Mouse (Mus musculus): ENCODE measurements around the gene Tmem170b. TPM values are rescaled to one million over a fixed set of nuclear protein-coding genes. Genes with fewer than 3 reads are reported as not detected.
"Not testable (repeated sequence)": the region's sequence is repeated elsewhere in the genome, so short reads cannot be mapped to it uniquely, and the experiment has no call there.

Tmem170b gene
- polyA plus RNA-seq, 1 experiment from 2014 or later = 18.2 TPM

DNA sequence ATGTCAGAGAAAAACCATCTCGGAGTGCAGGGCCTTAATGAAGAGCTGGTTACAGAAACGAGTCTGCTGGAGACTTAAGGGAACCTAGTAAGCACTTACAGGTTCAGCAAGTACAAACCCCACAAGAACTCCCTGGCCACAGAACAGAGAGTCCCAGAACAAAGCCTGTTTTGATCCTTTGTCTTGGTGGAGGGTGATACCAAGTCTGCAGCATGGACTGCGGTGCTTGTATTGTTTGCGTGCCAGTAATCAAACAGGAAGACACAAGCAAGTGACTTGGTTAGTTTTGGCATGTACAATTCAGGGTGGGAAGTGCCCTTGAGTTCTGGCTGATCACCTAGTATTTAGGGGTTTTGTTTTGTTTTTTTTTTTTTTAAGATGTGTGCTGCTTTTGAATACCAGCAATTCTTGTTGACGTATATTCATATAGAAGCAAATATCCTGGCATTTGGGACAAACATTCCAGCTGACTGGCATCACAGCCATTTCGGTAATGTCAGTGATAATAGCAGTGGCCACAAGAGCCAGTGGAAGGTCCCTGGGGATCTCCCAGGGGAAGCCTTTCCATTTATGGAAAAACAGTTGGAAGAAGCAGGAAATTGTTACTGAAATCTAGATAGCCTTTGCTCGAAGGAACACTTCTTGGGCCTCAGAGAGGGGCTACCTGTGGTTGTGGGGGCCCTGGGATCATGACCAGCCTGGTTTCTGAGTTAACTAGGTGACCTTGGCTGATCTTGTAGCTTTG, 64.9 kb downstream of the Tmem170b start:
- peak overlapping the region; percentile 64 for H3K27ac ChIP-seq (ENCODE audit: poor library complexity, severe bottlenecking)
- H3K9ac ChIP-seq = no peak overlapping the region
- H3K4me3 ChIP-seq = no peak overlapping the region
- no peaks in the 10 kb centered on the region for H3K27me3 ChIP-seq (replicated peaks)
- no peaks in the 10 kb centered on the region for H3K36me3 ChIP-seq
- ATAC-seq (ENCODE audit: insufficient number of reproducible peaks, low FRiP score) = no peak
- peaks cover 42% of the 10 kb centered on the region for H3K4me1 ChIP-seq (replicated peaks)
- WGBS = 48% methylated on average over 7 of the region's 7 CpGs
- H3K9me3 ChIP-seq (replicated peaks) = no peaks in the 10 kb centered on the region
- no peak overlapping the region for H3K4me2 ChIP-seq

DNA sequence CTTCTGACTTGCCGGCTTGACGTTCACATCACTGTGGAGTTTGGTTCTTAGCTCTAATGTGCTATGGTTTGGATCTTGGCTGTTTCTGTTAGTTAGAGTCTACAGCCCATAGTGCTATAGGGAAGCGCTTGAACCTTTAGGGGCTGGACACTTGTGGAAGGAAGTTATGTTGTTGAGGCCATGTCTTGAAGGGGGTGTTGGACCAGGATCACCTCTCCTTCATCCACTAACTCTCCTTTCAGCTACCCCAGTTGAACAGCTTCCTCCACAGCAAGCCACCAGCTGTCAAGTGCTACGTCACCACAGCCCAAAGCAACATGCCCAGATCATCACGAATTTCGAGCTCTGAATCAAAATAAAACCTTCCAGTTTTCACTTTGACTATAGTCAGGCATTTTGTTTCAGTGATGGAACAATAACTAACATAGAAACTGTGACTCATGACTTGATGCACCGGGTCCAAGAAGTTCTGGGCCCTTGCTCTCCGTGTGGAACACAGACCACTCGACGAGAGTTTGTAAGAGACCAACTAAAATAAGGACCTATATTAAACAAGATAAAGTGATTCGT, 65.5 kb downstream of the Tmem170b start:
- no peaks in the 10 kb centered on the region for H3K36me3 ChIP-seq
- no peak overlapping the region for H3K4me2 ChIP-seq
- peak overlapping the region; percentile 64; the same call in 1 of the 2 replicates for H3K27ac ChIP-seq (ENCODE audit: poor library complexity, severe bottlenecking)
- peaks cover 36% of the 10 kb centered on the region for H3K4me1 ChIP-seq (replicated peaks)
- no peak overlapping the region for H3K9ac ChIP-seq
- ATAC-seq (ENCODE audit: insufficient number of reproducible peaks, low FRiP score) = no peak
- 84% methylated on average over 11 of the region's 11 CpGs for WGBS
- no peak overlapping the region for H3K4me3 ChIP-seq
- H3K27me3 ChIP-seq (replicated peaks) = no peaks in the 10 kb centered on the region
- no peaks in the 10 kb centered on the region for H3K9me3 ChIP-seq (replicated peaks)

DNA sequence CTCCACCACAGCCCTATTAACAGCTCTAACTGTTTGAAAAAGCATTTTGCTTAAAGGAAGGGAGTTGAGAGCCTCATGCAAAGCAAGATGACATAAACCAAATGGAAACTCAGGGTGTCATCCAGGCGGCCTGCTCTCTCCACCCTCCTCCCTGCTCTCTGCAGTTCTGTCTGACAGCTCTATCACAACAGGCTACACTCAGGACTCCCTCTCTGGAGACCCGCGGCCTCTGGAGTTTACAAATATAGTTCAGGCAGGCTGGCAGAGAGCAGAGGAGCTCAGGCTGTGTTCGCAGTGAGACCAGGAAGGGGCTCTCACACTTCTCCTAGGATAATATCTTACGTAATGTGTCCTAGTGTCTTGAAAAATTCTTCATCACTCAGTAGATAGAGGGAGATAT, 67.2 kb downstream of the Tmem170b start:
- Histone ChIP-seq H3K4me1 (replicated peaks) (peaks cover 36% of the 10 kb centered on the region), H3K27ac (ENCODE audit: poor library complexity, severe bottlenecking) (peak overlapping the region; percentile 89)
- not testable (repeated sequence) for H3K9me3 ChIP-seq (replicated peaks); H3K9ac ChIP-seq; H3K36me3 ChIP-seq; H3K4me3 ChIP-seq; H3K27me3 ChIP-seq (replicated peaks); H3K4me2 ChIP-seq
- 11% methylated on average over 5 of the region's 5 CpGs for WGBS
- peak; percentile 68; the same call in 1 of the 2 replicates for ATAC-seq (ENCODE audit: insufficient number of reproducible peaks, low FRiP score)

DNA sequence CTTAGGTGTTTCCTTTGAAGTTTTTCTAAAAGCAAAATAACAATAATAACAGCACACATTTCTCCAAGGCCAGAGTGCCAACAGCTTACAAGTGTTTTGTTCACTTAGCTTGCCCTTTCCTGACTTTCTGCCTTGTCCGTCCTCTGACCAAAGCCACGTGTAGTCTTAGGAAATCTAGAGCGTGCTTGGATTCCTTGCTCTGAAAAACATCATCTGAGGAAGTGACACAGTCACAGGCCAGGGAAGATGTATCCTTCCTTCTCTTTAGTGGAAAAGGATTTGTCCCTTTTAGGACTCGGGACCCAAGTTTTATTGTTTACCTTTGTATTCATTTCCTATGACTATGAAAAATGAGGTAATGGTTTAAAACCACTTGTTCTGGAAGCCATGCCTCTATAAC, 67.8 kb downstream of the Tmem170b start:
- ATAC-seq (ENCODE audit: insufficient number of reproducible peaks, low FRiP score) = no peak
- Histone ChIP-seq H3K36me3 (no peaks in the 10 kb centered on the region), H3K9me3 (replicated peaks) (no peaks in the 10 kb centered on the region), H3K27ac (ENCODE audit: poor library complexity, severe bottlenecking) (peak overlapping the region; percentile 89), H3K4me3 (no peak overlapping the region), H3K9ac (no peak overlapping the region), H3K4me1 (replicated peaks) (peaks cover 36% of the 10 kb centered on the region), H3K27me3 (replicated peaks) (no peaks in the 10 kb centered on the region), H3K4me2 (no peak overlapping the region)
- WGBS = 50% methylated on average over 4 of the region's 4 CpGs

DNA sequence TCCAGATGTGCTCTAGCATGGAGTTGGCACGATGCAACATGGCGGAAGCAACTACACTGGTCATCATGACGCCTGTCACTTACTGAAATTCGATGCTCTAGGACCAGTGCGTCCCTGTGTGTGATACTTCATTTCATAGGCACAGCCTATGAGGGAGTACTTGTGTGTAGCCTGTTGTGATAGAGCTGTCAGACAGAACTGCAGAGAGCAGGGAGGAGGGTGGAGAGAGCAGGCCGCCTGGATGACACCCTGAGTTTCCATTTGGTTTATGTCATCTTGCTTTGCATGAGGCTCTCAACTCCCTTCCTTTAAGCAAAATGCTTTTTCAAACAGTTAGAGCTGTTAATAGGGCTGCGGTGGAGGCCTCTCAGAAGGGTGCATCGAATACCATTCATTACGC, 68.9 kb downstream of the Tmem170b start:
- not testable (repeated sequence) for H3K4me2 ChIP-seq; H3K4me3 ChIP-seq; H3K9ac ChIP-seq; ATAC-seq (ENCODE audit: insufficient number of reproducible peaks, low FRiP score); H3K27me3 ChIP-seq (replicated peaks); H3K9me3 ChIP-seq (replicated peaks); H3K36me3 ChIP-seq
- WGBS = 81% methylated on average over 9 of the region's 9 CpGs
- Histone ChIP-seq H3K27ac (ENCODE audit: poor library complexity, severe bottlenecking) (peak overlapping the region; percentile 89; the same call in 1 of the 2 replicates), H3K4me1 (replicated peaks) (peaks cover 36% of the 10 kb centered on the region)

DNA sequence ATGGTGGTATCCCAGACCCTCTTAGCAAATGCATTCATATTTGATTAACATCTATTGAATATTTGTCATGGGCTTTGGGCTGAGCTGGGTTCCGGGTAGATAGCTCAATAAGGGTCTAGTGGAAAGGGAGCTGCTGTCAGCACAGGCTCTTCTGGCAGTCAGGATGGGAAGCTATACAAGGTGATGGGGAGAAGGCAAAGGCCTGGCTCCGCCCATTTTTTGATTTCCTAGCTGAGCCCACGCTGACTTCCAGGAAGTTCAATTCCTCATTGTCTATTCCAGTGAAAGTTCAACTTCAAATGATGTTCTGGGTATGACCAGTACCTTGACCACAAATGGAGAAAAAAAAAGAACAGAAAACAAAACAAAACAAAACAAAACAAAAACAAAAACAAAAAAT, 69.8 kb downstream of the Tmem170b start:
- no peaks in the 10 kb centered on the region for H3K27me3 ChIP-seq (replicated peaks)
- 88% methylated on average over 3 of the region's 3 CpGs for WGBS
- no peak overlapping the region for H3K27ac ChIP-seq (ENCODE audit: poor library complexity, severe bottlenecking)
- H3K4me1 ChIP-seq (replicated peaks) = peaks cover 28% of the 10 kb centered on the region
- no peaks in the 10 kb centered on the region for H3K9me3 ChIP-seq (replicated peaks)
- no peak for ATAC-seq (ENCODE audit: insufficient number of reproducible peaks, low FRiP score)
- no peak overlapping the region for H3K4me2 ChIP-seq
- H3K4me3 ChIP-seq = no peak overlapping the region
- H3K36me3 ChIP-seq = no peaks in the 10 kb centered on the region
- H3K9ac ChIP-seq = no peak overlapping the region

DNA sequence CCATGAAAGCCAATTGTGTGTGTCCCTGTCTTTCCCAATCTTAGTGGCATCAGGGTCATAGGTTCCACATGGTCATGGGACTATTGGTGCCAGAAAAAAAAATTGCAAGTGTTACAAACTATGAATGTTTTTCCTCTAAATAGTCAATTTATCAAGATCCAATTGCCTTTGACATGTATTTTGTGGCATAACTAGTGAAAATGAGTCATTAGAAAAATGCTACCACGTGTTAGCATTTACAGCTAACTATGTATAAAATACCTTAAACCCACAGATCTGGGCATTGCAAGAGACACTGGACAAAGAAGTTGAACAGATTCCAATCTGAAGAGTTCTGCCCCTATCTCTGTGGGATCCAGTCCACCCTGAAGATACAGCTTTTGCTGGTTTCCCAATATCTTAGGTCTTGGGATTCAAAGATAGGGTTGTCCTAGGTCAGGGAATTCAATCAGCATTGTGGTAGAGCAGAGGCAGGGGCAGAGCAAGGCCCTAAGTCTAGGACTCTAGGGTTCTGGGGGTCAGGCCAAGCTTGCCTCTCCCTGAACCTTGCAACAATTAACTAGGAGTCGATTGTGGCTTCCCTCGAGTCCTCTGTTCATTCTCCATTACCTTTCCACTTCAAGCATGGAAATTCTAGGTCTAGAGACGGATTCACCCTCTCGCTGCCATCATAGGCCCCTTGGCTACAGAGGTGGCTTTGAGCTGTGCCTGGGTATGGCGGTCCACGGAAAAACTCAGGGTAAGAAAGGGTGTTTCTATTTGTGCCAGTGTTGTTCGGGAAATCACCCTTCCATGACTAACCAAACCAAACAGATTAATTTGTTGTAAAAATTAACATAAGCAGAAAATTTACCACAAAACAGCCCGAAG, 70.5 kb downstream of the Tmem170b start:
- no peak overlapping the region for H3K9ac ChIP-seq
- H3K4me1 ChIP-seq (replicated peaks) = peaks cover 21% of the 10 kb centered on the region
- no peak overlapping the region for H3K4me3 ChIP-seq
- H3K27ac ChIP-seq (ENCODE audit: poor library complexity, severe bottlenecking) = no peak overlapping the region
- H3K36me3 ChIP-seq = no peaks in the 10 kb centered on the region
- H3K9me3 ChIP-seq (replicated peaks) = no peaks in the 10 kb centered on the region
- no peak overlapping the region for H3K4me2 ChIP-seq
- WGBS = 89% methylated on average over 9 of the region's 9 CpGs
- no peaks in the 10 kb centered on the region for H3K27me3 ChIP-seq (replicated peaks)
- no peak for ATAC-seq (ENCODE audit: insufficient number of reproducible peaks, low FRiP score)

DNA sequence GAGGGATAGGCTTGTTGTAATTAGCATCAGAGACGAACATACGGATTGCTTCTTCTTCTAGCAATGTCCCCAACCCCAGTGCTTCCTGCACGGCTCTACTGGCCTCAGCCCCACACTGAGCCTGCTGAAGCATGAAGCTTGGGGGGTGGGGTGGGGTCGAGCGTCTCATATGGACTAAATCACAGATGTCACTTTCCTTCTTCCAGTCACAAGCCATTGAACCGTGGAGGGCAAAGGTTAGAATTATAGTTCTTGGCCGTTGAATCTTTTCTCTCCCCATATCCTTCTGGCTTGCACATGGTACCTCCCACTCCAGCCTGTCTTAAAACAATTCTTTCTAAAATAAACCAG, 71.1 kb downstream of the Tmem170b start:
- no peak for ATAC-seq (ENCODE audit: insufficient number of reproducible peaks, low FRiP score)

DNA sequence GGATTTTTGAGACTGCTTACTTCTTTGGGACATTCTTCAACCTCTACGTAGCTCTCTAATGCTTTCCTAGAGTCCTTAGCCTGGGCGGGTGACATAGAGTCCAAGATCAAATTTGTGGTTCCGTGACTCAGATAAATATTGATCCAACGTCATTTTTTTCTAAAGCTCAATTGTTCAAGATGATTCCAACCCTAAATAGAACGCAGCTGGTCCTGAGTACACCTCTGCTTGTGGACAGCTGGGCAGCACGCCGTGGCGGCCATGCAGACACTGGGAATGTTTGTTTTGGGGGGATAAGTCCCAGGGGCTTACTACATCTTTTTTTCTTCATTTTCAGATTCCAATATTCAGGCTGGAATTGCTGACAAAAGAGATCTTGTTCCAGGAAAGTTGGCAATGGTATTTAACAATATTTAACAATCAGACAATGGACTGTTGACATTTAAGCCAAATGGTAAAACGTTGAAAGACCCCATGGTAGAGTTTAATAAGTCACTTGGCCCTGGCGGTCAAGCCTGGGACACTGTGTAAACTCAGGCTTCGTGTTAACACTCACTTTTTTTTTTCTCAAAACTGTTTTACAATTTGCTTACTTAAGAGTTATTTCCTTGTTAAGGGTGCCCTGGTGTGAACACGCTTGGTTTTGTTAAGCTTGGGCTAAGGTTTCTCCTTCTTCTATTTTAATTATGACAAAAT, 75.3 kb downstream of the Tmem170b start:
- no peaks in the 10 kb centered on the region for H3K27me3 ChIP-seq (replicated peaks)
- no peaks in the 10 kb centered on the region for H3K9me3 ChIP-seq (replicated peaks)
- ATAC-seq (ENCODE audit: insufficient number of reproducible peaks, low FRiP score) = no peak
- H3K36me3 ChIP-seq = no peaks in the 10 kb centered on the region
- no peak overlapping the region for H3K4me3 ChIP-seq
- 77% methylated on average over 12 of the region's 12 CpGs for WGBS
- no peak overlapping the region for H3K4me2 ChIP-seq
- no peak overlapping the region for H3K27ac ChIP-seq (ENCODE audit: poor library complexity, severe bottlenecking)
- no peak overlapping the region for H3K9ac ChIP-seq
- H3K4me1 ChIP-seq (replicated peaks) = peaks cover 6% of the 10 kb centered on the region

More for the DNA sequence above, 71.1 kb downstream of the Tmem170b start:
- Histone ChIP-seq H3K9ac (no peak overlapping the region), H3K27me3 (replicated peaks) (no peaks in the 10 kb centered on the region), H3K27ac (ENCODE audit: poor library complexity, severe bottlenecking) (no peak overlapping the region), H3K9me3 (replicated peaks) (no peaks in the 10 kb centered on the region), H3K36me3 (no peaks in the 10 kb centered on the region), H3K4me1 (replicated peaks) (peaks cover 20% of the 10 kb centered on the region), H3K4me2 (no peak overlapping the region), H3K4me3 (no peak overlapping the region)
- WGBS = 77% methylated on average over 7 of the region's 7 CpGs

DNA sequence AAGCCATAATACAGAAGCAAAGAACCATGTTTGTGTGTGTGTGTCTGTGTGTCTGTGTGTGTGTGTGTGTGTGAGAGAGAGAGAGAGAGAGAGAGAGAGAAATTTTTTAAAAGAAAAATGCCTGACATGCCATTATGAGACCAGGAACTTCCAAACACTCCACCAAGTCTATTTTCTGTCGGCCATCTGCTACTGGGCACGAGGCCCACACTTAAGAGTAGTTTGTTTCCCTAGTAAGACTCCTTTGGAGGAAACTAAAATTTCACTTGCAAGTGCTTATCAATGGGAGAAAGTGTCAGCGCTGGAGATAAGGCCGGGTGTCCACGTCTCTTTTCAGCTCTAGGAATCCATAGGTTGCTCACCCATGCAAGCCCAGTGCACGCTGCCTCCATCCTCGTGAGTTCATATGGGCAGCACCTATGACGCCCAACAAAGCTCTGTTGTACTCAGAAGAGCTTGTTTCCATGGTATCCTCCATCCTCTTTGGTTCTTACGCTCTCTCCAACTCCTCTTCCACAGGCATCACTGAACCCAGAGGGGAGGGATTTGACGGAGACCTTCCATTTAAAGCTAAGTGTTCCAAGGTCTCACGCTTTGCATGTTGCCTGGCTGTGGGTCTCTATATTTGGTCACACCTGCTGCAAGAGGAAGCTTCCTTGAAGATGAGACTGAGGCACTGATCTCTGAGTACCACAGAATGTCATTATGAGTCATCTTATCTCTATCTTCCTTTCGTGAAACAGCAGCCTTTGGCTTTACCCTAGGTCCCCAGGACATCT, 76.8 kb downstream of the Tmem170b start:
- Histone ChIP-seq H3K36me3 (no peaks in the 10 kb centered on the region), H3K27me3 (replicated peaks) (no peaks in the 10 kb centered on the region), H3K27ac (ENCODE audit: poor library complexity, severe bottlenecking) (no peak overlapping the region), H3K4me1 (replicated peaks) (peaks cover 6% of the 10 kb centered on the region), H3K4me2 (no peak overlapping the region), H3K4me3 (no peak overlapping the region), H3K9ac (no peak overlapping the region), H3K9me3 (replicated peaks) (no peaks in the 10 kb centered on the region)
- 64% methylated on average over 12 of the region's 12 CpGs for WGBS
- ATAC-seq (ENCODE audit: insufficient number of reproducible peaks, low FRiP score) = no peak

All from heart, embryonic 12.5 days (tissue).